In the genomic region with DNA sequence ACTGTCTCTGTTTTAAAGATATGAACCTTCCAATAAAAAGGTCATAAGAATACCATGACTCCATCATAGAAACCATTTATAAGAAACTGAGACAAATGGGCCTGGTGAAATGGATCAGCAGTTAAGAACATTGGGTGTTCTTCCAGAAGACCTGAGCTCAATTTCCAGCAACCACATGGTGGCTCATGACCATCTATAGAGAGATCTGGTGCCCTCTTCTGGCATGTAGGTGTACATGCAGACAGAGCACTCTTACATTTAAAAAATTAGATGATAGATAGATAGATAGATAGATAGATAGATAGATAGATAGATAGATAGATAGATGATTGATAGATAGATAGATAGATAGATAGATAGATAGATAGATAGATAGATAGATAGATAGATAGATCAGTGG, we compare ENCODE assay signal across 27 mouse cellular contexts. TPM values are rescaled to one million over a fixed set of nuclear protein-coding genes. Genes with fewer than 3 reads are reported as not detected.
DNase-seq lines count a peak whose midpoint lies in the region; ATAC-seq and TF ChIP-seq lines count a peak whose summit lies in the region.
"Not testable (repeated sequence)": the region's sequence is repeated elsewhere in the genome, so short reads cannot be mapped to it uniquely, and the experiment has no call there.
"Had no signal": no experiment of that assay in that cellular context is flagged by ENCODE, and none has a peak within 500 bp of the region (broad histone marks: within the 10 kb centered on the region; RNA-seq: fewer than 3 reads in every experiment).

No protein-coding gene starts in this region.

- ATAC-seq in intestine, postnatal 0 days: not testable (repeated sequence)

- H3K4me2 ChIP-seq in intestine, postnatal 0 days (replicated peaks; ENCODE audit: low read depth): not testable (repeated sequence)

- H3K4me1 ChIP-seq in E14TG2a.4 (replicated peaks; ENCODE audit: low read depth, low read length); intestine, postnatal 0 days (replicated peaks; ENCODE audit: control insufficient read depth, insufficient read depth, low read length): not testable (repeated sequence)

- peak; percentile 12; the same call in 1 of the 2 replicates for TF ChIP-seq CTCF in E14TG2a.4 (conservative IDR thresholded peaks at IDR 0.05; ENCODE audit: low read length)
- peak; percentile 63 for TF ChIP-seq CTCF in intestine, postnatal 0 days (IDR thresholded peaks at IDR 0.05; ENCODE audit: low read depth)
- peak; percentile 6; the same call in 1 of the 2 replicates for TF ChIP-seq CTCF in left cerebral cortex, adult 2 months (IDR thresholded peaks at IDR 0.05)

- not testable (repeated sequence) for H3K36me3 ChIP-seq in E14TG2a.4 (ENCODE audit: insufficient read depth, low read length); intestine, postnatal 0 days (ENCODE audit: control insufficient read depth, insufficient read depth)

- not testable (repeated sequence) for H3K27ac ChIP-seq in intestine, postnatal 0 days (ENCODE audit: low read depth, low read length); left cerebral cortex, adult 2 months

- not testable (repeated sequence) for H3K27me3 ChIP-seq in E14TG2a.4 (ENCODE audit: insufficient read depth, low read length); intestine, postnatal 0 days (replicated peaks; ENCODE audit: control insufficient read depth, insufficient read depth, low read length)

- not testable (repeated sequence) for H3K9me3 ChIP-seq in E14TG2a.4 (ENCODE audit: low read length); intestine, postnatal 0 days (ENCODE audit: control insufficient read depth)

- peak; percentile 54 for DNase-seq in R1 (ENCODE audit: low read depth, low spot score)
- peak; percentile 3 for DNase-seq in embryo, embryonic 10.5 days (ENCODE audit: low spot score)
- DNase-seq in left cerebral cortex, adult 2 months (ENCODE audit: extremely low spot score in 1 of 2, low spot score in 2 of 2): not testable (repeated sequence)
- peak; percentile 9 for DNase-seq in mesoderm, embryonic 11.5 days (ENCODE audit: low read depth, low spot score)
- peak; percentile 10 for DNase-seq in thymus, postnatal 0 days (ENCODE audit: low spot score)

- not testable (repeated sequence) for H3K9ac ChIP-seq in intestine, postnatal 0 days (ENCODE audit: low read depth, low read length)

- intact Hi-C loops in left cerebral cortex, adult 2 months (cut with DNase I): not testable (repeated sequence)

- not testable (repeated sequence) for H3K4me3 ChIP-seq in E14TG2a.4 (replicated peaks; ENCODE audit: low read length); intestine, postnatal 0 days (ENCODE audit: low read depth, low read length); left cerebral cortex, adult 2 months

RNA-seq across cellular contexts. Expression of a gene that starts 3.8 kb away (rescaled TPM):
- not detected in 2 replicates for polyA plus RNA-seq in intestine, postnatal 0 days (2015; fragmentation: Nextera tagmentation; extraction: Ambion mirVana)
- not detected for total RNA-seq in left cerebral cortex, adult 2 months (2021)
- not detected in 2 replicates for polyA plus RNA-seq in thymus, postnatal 0 days (2015; fragmentation: Nextera tagmentation; extraction: Ambion mirVana)
- total RNA-seq: adrenal gland, adult 8-10 months; ES-E14; gastrocnemius, postnatal 4 days; left cerebral cortex, postnatal 10 days; megakaryocyte, adult 5-6 weeks had no signal
- polyA plus RNA-seq: forebrain, embryonic 16.5 days; heart, embryonic 10.5 days; heart, postnatal 0 days; hindbrain, embryonic 10.5 days; limb, embryonic 12.5 days; liver, embryonic 13.5 days; lung, embryonic 16.5 days; midbrain, embryonic 14.5 days; myocyte; neural tube, embryonic 15.5 days; stomach, embryonic 15.5 days; thymus, adult 2 months; urinary bladder, adult 2 months had no signal

RNA-seq across cellular contexts. Expression of a gene that starts 7.8 kb away (rescaled TPM):
- not detected in 2 replicates for polyA plus RNA-seq in intestine, postnatal 0 days (2015; fragmentation: Nextera tagmentation; extraction: Ambion mirVana)
- not detected for total RNA-seq in left cerebral cortex, adult 2 months (2021)
- polyA plus RNA-seq in thymus, postnatal 0 days (2015; fragmentation: Nextera tagmentation; extraction: Ambion mirVana): not detected in 2 replicates
- total RNA-seq: adrenal gland, adult 8-10 months; ES-E14; gastrocnemius, postnatal 4 days; layer of hippocampus, postnatal 14 days; left cerebral cortex, postnatal 10 days; megakaryocyte, adult 5-6 weeks had no signal
- polyA plus RNA-seq: embryonic facial prominence, embryonic 15.5 days; forebrain, embryonic 16.5 days; heart, embryonic 10.5 days; heart, postnatal 0 days; hindbrain, embryonic 10.5 days; limb, embryonic 12.5 days; liver, embryonic 13.5 days; lung, embryonic 16.5 days; midbrain, embryonic 14.5 days; myocyte; neural tube, embryonic 15.5 days; stomach, embryonic 15.5 days; thymus, adult 2 months; urinary bladder, adult 2 months had no signal

RNA-seq across cellular contexts. Expression of a gene that starts 19.4 kb away (rescaled TPM):
- not detected in 2 replicates for polyA plus RNA-seq in intestine, postnatal 0 days (2015; fragmentation: Nextera tagmentation; extraction: Ambion mirVana)
- total RNA-seq in left cerebral cortex, adult 2 months (2021): not detected
- polyA plus RNA-seq in thymus, postnatal 0 days (2015; fragmentation: Nextera tagmentation; extraction: Ambion mirVana): not detected in 2 replicates
- total RNA-seq: adrenal gland, adult 8-10 months; ES-E14; gastrocnemius, postnatal 4 days; layer of hippocampus, postnatal 14 days; left cerebral cortex, postnatal 10 days; megakaryocyte, adult 5-6 weeks had no signal
- polyA plus RNA-seq: embryonic facial prominence, embryonic 15.5 days; forebrain, embryonic 16.5 days; heart, embryonic 10.5 days; heart, postnatal 0 days; hindbrain, embryonic 10.5 days; limb, embryonic 12.5 days; liver, embryonic 13.5 days; lung, embryonic 16.5 days; midbrain, embryonic 14.5 days; myocyte; neural tube, embryonic 15.5 days; stomach, embryonic 15.5 days; thymus, adult 2 months; urinary bladder, adult 2 months had no signal

RNA-seq across cellular contexts. Expression of a gene that starts 35.5 kb away (rescaled TPM):
- not detected in 2 replicates for polyA plus RNA-seq in intestine, postnatal 0 days (2015; fragmentation: Nextera tagmentation; extraction: Ambion mirVana)
- total RNA-seq in left cerebral cortex, adult 2 months (2021): not detected
- polyA plus RNA-seq in thymus, postnatal 0 days (2015; fragmentation: Nextera tagmentation; extraction: Ambion mirVana): not detected in 2 replicates
- total RNA-seq: adrenal gland, adult 8-10 months; ES-E14; gastrocnemius, postnatal 4 days; layer of hippocampus, postnatal 14 days; left cerebral cortex, postnatal 10 days; megakaryocyte, adult 5-6 weeks had no signal
- polyA plus RNA-seq: forebrain, embryonic 16.5 days; heart, embryonic 10.5 days; heart, postnatal 0 days; hindbrain, embryonic 10.5 days; limb, embryonic 12.5 days; liver, embryonic 13.5 days; lung, embryonic 16.5 days; midbrain, embryonic 14.5 days; myocyte; neural tube, embryonic 15.5 days; stomach, embryonic 15.5 days; thymus, adult 2 months; urinary bladder, adult 2 months had no signal

RNA-seq across cellular contexts. Expression of a gene that starts 38.4 kb away (rescaled TPM):
- polyA plus RNA-seq in intestine, postnatal 0 days (2015; fragmentation: Nextera tagmentation; extraction: Ambion mirVana): not detected in 2 replicates
- total RNA-seq in left cerebral cortex, adult 2 months (2021): not detected
- polyA plus RNA-seq in thymus, postnatal 0 days (2015; fragmentation: Nextera tagmentation; extraction: Ambion mirVana): not detected in 2 replicates
- total RNA-seq: adrenal gland, adult 8-10 months; ES-E14; gastrocnemius, postnatal 4 days; layer of hippocampus, postnatal 14 days; left cerebral cortex, postnatal 10 days had no signal
- polyA plus RNA-seq: embryonic facial prominence, embryonic 15.5 days; forebrain, embryonic 16.5 days; heart, embryonic 10.5 days; heart, postnatal 0 days; hindbrain, embryonic 10.5 days; limb, embryonic 12.5 days; liver, embryonic 13.5 days; lung, embryonic 16.5 days; midbrain, embryonic 14.5 days; myocyte; neural tube, embryonic 15.5 days; stomach, embryonic 15.5 days; thymus, adult 2 months; urinary bladder, adult 2 months had no signal

Comparison
In these comparisons a context has a peak if more than half of its experiments do, and no peak if none do; other contexts are left out.
1. CTCF ChIP-seq: peak in every context shown above with its lines; median percentile 63 in intestine, postnatal 0 days; 12 in E14TG2a.4; 6 in left cerebral cortex, adult 2 months.